Mouse (Mus musculus) layer of hippocampus, adult 2 months (tissue): ENCODE results near the gene Farsb. TPM values are rescaled to one million over a fixed set of nuclear protein-coding genes. Genes with fewer than 3 reads are reported as not detected.

ENCODE experiments used
- DNase-seq, 2 experiments: peaks; one replicate each; pipeline ENCODE4 v3.0.0; 2022; ENCODE audit warnings: low spot score in 2 of 2
- H3K27ac ChIP-seq: fragments of 200-600 bp; 2 replicates; pipeline ENCODE4 v1.8.1; 2022
- H3K4me3 ChIP-seq: fragments of 200-600 bp; 2 replicates; pipeline ENCODE4 v1.8.1; 2022; ENCODE audit warnings: mild to moderate bottlenecking
- CTCF ChIP-seq: fragments of 200-600 bp; conservative IDR thresholded peaks from 2 replicates; pipeline ENCODE4 v1.8.1; 2022; ENCODE audit warnings: antibody characterized with exemption, mild to moderate bottlenecking, moderate library complexity
- total RNA-seq, 2 experiments: library from RNA; stranded (reverse); gene quantifications; 2 replicates each; pipeline ENCODE4 v1.2.3; 2021

The Farsb gene
- total RNA-seq, 2 experiments from 2014 or later = 67.8 to 68.4 TPM

DNA sequence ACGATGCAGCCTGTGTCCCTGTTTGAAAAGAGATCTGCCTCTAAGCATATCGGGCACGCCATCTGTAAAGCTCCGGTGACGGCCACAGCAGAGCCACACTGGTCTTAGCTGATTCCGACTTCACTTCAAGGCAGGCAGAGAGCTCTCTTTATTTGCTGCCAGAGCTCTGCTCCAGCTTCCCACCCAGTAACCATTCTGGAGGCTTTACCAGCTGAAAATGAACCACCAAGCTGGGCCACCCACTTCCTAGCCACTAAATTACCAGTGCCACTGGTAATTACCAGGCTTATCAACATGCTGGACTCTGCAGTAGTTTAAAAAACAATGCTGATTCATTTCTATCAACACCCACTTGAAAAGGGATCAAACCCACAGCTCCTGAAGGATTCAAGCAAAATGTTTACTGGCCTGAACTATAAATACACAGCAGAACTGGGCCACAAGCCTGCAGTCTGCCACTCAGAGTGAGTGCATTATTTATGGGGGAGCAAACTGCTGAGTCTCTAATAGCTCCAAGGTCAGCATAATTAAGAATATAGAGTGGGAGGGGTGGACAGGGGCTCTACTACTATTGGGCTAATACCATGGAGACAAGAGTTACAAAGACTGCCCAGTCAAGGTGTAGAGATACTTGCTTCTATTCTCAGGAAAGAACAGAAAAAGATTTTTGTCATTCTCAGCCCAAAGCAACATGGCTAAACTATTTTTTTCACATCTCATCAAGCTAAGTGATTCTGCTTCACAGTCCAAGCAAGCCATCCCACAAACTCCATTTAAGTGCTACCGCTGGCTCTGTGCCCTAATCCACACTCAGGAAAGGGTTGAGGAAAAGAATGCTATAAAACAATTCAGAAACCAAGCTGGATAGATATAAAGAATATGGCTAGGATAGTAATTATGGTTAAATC, 62.6 kb downstream of the Farsb start:
- peak; percentile 13 to 16 for DNase-seq
- H3K4me3 ChIP-seq = no peak overlapping the region
- H3K27ac ChIP-seq = peak overlapping the region; percentile 66

DNA sequence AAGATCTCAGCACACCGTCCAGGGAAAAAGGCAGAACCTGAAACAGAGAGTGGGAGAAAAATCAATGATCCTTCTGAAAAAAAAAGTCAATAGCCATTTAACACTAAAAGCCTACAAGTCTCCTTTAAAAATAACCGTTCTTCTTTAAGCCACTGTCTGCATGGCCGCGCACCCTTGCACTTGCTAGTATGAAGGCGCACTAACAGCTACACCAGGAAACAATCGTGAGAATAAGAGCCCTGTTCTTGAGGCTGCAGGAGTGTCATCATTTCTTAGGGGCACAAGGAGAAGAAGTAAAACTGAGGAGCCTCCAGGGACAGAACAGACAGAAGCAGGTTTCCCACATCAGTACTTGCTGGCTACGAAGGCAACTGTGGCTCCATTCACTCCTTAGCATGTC, 63.4 kb downstream of the Farsb start:
- TF ChIP-seq CTCF = no peak
- Histone ChIP-seq H3K27ac (peak overlapping the region; percentile 66), H3K4me3 (no peak overlapping the region)
- no peak for DNase-seq

More for the DNA sequence above, 62.6 kb downstream of the Farsb start:
- TF ChIP-seq CTCF = no peak

DNA sequence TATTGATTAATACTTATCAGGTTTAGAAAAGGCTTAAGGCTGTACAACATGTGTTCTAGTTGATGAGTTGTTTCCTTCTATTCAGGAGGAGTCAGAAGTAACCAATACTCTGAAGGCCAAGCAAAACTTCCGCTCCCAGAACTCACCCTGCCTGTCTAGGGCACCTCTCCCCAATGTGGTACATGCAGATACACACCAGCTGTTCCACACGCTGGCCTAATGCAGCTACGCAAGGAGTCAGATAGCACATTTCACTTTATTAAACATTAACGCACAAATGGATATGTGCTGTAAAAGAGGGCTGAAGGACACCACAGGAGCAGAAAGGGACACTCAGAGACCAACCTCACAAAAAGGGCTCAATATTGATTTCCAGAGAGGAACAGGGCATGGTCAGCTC, 63.8 kb downstream of the Farsb start:
- no peak overlapping the region for H3K4me3 ChIP-seq
- DNase-seq = no peak
- H3K27ac ChIP-seq = no peak overlapping the region
- no peak for TF ChIP-seq CTCF

DNA sequence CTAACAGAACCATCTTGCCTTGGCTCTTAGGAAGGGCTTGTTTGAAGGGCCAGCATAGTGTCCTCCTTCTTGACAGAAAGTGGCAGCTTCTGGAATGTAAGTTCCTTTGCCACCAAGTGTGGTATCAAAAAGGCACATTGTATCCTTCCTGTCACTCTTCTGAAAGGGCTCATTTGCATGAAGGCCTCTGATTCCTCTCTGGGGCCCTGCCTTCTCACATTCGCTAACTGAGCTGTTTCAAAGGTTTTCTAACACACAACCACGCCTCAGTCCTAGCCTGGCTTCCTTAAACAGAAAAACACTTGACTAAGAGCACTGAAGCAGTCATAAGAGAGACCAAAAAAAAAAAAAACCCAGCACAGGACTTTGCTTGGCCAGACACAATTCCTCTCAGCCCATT, 66.1 kb downstream of the Farsb start:
- DNase-seq = no peak
- H3K27ac ChIP-seq = no peak overlapping the region
- H3K4me3 ChIP-seq = no peak overlapping the region
- no peak for TF ChIP-seq CTCF

DNA sequence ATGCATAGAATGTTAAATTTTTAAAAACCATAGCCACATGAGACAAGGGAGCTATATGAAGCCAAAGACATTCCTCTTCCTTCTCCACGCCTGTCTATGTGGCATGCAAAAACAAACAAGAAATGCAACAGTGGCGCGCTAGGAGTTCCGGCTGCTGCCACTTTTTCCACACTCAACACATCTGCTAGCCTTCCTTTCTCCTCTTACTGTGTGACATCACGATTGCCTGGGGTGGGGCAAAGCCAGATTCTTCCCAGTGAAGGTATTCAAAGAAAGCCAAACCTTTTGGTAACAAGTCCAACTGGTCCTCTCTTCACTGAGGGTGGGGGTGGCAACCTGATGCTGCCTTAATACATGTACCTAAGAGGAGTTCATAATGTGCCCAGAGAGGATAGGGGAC, 66.9 kb downstream of the Farsb start:
- TF ChIP-seq CTCF = no peak
- H3K4me3 ChIP-seq = no peak overlapping the region
- no peak overlapping the region for H3K27ac ChIP-seq
- DNase-seq = no peak

DNA sequence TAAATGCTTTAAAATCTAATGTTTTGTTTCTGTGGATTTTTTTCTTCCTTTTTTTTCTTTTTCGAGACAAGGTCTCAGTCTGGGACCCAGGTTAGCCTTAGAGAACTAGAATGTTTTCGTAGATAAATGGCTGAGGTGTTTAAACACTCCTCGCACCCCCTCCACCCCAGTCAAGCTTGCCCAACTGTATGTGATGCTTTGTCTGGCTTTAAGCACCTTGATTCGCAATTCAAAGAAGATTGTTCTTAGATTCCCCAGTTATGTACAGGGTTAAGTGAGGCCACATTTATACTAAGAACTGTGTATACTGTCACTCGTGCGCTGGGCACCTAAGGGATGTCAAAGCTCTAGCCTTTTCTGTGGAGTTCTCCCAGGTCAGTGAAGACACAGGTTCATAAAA, 68.4 kb downstream of the Farsb start:
- no peak for TF ChIP-seq CTCF
- DNase-seq = no peak
- Histone ChIP-seq H3K4me3 (no peak overlapping the region), H3K27ac (no peak overlapping the region)

DNA sequence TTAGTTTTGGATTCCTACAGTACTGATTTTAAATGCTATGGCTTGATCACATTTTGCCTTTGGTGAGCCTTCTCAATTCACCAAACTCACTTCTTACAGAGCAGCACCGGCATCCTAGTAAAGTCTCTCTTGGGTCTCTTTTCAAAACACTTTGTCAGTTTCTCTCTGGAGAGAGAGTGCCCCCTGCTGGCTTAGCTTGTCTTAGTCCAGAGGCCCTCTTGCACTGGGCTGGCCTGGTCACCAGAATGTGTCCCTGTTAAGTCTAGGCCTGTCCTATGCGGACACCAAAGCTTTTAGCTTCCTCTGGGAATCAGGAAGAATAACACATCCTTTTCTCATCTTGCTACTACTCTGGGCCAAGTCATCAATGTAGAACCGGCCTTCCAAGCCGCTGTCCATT, 69.1 kb downstream of the Farsb start:
- Histone ChIP-seq H3K27ac (no peak overlapping the region), H3K4me3 (no peak overlapping the region)
- peak; percentile 47 to 75 for DNase-seq
- TF ChIP-seq CTCF = peak; percentile 93

DNA sequence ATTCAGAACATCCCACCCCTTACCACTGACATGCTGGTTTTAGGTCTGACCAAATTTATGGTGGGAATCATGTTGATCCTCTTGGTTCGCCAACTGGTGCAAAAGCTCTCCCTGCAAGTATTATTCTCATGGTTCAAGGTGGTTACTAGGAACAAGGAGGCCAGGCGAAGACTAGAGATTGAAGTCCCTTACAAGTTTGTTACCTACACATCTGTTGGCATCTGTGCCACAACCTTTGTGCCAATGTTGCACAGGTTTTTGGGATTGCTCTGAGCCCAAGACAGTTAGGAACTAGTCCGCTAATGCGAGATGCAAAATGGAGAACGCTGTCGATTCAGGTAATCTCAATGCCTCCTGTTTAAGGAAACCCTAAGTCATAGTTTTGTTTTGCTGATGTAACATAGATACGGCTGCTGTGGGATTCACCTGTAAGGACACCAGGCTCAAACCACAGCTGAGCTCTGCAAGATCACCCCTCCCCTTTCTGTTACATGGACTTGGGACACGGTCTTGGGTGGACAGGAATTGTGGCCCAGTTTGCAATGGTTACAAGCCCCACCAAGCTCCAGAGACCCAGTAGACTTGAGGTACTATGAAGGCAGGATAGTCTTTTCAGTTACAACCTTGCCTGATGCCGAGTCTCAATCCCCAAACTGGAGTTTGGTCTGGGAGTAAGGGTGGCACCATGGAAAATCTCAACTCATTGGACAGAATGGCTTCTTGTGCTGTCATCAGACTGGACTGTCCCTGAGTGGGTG, 71.4 kb downstream of the Farsb start:
- TF ChIP-seq CTCF = no peak
- Histone ChIP-seq H3K4me3 (no peak overlapping the region), H3K27ac (no peak overlapping the region)
- no peak for DNase-seq

DNA sequence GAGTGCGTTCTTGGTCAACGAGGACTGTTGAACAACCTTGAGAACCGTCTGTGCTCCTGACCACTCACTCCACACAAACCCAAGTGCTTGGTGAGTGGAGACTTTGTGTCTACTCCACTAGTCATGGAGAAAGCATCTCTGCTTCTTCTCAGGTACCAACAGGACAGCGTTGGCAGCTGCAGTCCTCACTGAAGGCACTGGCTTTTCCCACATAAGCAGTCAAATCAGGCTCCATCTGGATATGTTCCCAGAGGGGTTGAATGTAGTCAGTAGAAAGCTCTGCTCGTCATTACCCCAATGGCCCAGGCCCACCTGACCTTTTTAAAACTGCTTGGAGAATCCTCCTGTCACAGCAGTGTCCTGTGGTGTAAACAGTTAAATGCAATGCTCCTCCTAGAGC, 74.3 kb downstream of the Farsb start:
- no peak for TF ChIP-seq CTCF
- DNase-seq = no peak

DNA sequence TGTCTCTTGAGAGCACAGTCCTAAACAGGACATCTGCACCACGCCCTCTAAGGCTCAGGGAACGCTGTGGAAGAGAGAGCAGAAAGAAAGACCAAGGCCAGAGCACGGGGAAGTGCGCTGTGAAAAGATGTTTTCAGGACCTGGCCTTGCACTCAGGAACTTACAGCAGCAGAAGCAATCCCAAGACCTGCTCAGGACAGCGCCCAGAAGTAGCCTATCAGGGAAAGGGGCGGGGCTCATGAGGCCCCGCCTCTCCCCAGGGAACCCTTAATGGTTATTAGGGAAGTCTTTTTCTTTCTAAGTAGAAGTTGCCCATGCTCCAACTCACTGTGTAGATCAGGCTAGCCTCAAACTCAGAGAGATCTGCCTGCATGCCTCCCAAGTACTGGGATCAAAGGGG, 76.0 kb downstream of the Farsb start:
- no peak for DNase-seq
- H3K4me3 ChIP-seq = no peak overlapping the region
- no peak overlapping the region for H3K27ac ChIP-seq
- TF ChIP-seq CTCF = no peak

More for the DNA sequence above, 74.3 kb downstream of the Farsb start:
- H3K4me3 ChIP-seq = no peak overlapping the region
- H3K27ac ChIP-seq = no peak overlapping the region

DNA sequence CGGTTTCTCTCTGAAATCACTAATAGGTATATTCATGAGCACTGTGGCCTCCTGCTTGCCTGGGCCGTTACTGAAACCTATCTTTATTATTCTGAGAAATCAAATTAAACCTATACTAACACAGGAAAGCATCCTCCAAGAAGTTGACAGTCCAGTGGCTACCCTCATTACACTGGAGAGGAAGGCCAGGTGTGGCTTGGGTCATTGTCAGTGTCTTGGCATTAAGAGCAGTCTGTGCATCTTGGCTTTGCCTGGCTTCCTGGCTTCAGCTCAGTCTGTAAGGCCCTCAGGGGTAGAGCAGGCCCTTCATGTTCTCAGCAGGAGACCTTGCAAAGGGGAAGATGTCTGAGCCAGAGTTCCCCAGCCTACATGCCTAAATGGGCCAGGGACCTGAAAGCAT, 79.3 kb downstream of the Farsb start:
- no peak for DNase-seq
- H3K27ac ChIP-seq = no peak overlapping the region
- H3K4me3 ChIP-seq = no peak overlapping the region
- TF ChIP-seq CTCF = no peak

DNA sequence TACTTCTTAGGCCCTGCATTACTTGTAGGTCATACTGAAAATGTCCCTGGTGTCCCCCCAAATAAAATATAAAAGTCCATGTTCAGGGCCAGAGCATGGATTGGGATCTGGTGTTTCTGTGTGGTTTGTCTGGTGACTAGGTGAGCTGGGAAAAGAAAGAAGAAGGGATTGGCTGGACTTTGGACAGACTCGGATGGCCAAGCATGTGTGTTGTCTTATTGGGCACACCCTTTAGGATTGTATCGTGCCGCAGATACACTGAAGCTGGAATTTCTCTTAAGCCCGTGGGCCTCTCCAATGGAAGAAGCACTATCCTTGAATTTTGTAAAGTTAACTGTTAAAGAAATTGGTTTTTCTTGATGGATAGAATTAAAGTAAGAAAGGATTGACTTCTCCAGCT, 87.3 kb downstream of the Farsb start:
- H3K27ac ChIP-seq = no peak overlapping the region
- no peak for DNase-seq
- TF ChIP-seq CTCF = no peak
- no peak overlapping the region for H3K4me3 ChIP-seq

DNA sequence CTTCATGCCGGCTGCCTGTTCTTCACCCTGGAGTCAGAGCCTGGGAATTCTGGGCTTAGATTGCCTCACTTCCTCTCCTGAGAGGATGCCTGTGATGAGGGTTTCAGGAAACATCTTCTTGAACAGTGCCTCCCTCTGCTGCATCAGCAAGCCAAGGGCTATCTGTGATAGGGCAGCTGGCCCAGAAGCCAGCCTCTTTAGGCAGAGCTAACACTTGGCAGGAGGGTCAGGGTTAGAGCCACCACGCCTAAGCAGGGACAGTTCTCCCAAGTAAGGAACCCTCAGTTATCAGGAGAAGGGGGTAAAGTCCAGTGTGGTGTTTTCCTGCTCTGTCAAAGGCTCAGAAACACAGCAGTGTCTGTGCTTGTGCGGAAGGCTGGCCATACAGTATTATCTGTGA, 88.9 kb downstream of the Farsb start:
- Histone ChIP-seq H3K4me3 (no peak overlapping the region), H3K27ac (no peak overlapping the region)
- DNase-seq = no peak
- no peak for TF ChIP-seq CTCF
